Mouse (Mus musculus) myocyte (in vitro differentiated cells): ENCODE data around the gene Eya3. TPM values are rescaled to one million over a fixed set of nuclear protein-coding genes. Genes with fewer than 3 reads are reported as not detected.
"Not testable (repeated sequence)": the region's sequence is repeated elsewhere in the genome, so short reads cannot be mapped to it uniquely, and the experiment has no call there.

Experiments used
- H3K27me3 ChIP-seq: one replicate; pipeline ENCODE4 v1.6.1; 2011; ENCODE audit not compliant: control insufficient read depth, insufficient read depth, insufficient read length
- H3K36me3 ChIP-seq: one replicate; pipeline ENCODE4 v1.6.1; 2011; ENCODE audit not compliant: control insufficient read depth, insufficient read depth
- H3K4me2 ChIP-seq: one replicate; pipeline ENCODE4 v1.6.1; 2011; ENCODE audit warnings: low read depth, control low read depth
- H3K4me3 ChIP-seq: one replicate; pipeline ENCODE4 v1.5.1; 2011; ENCODE audit warnings: mild to moderate bottlenecking, control low read depth, moderate library complexity
- H3K79me2 ChIP-seq: one replicate; pipeline ENCODE4 v1.6.1; 2011; ENCODE audit not compliant: control insufficient read depth, insufficient read depth
- H3ac ChIP-seq: one replicate; pipeline ENCODE4 v1.6.1; 2011; ENCODE audit not compliant: control insufficient read depth, insufficient read length
- CEBPB ChIP-seq: IDR thresholded peaks from 2 replicates; pipeline ENCODE4 v1.6.1; 2011; ENCODE audit warnings: mild to moderate bottlenecking, moderate library complexity; ENCODE audit not compliant: poor library complexity, insufficient read depth, severe bottlenecking
- E2F4 ChIP-seq: IDR thresholded peaks from one replicate; pipeline ENCODE4 v1.6.1; 2011; ENCODE audit warnings: mild to moderate bottlenecking, control low read depth, moderate library complexity; ENCODE audit not compliant: insufficient read depth
- MAX ChIP-seq: IDR thresholded peaks from one replicate; pipeline ENCODE4 v1.6.1; 2011; ENCODE audit warnings: low read depth, mild to moderate bottlenecking, control low read depth
- MYOD1 ChIP-seq, 3 experiments: IDR thresholded peaks; one replicate each; pipeline ENCODE4 v1.6.1; 2011; ENCODE audit warnings: control low read depth in 2 of 3, low read depth in 2 of 3, mild to moderate bottlenecking in 2 of 3, moderate library complexity in 1 of 3; ENCODE audit not compliant: insufficient read length in 2 of 3, control insufficient read depth in 1 of 3
- MYOG ChIP-seq, 3 experiments: IDR thresholded peaks; one replicate each; pipeline ENCODE4 v1.6.1; 2011; ENCODE audit warnings: control low read depth in 2 of 3, low read depth in 2 of 3, mild to moderate bottlenecking in 2 of 3; ENCODE audit not compliant: insufficient read length in 2 of 3, control insufficient read depth in 1 of 3, insufficient read depth in 1 of 3
- POLR2A ChIP-seq: IDR thresholded peaks from one replicate; pipeline ENCODE4 v1.6.1; 2011; ENCODE audit warnings: low read depth, mild to moderate bottlenecking, control low read depth, moderate library complexity; ENCODE audit not compliant: insufficient read length
- POLR2AphosphoS2 ChIP-seq: IDR thresholded peaks from one replicate; pipeline ENCODE4 v1.6.1; 2011; ENCODE audit warnings: low read depth, control low read depth; ENCODE audit not compliant: insufficient read length
- REST ChIP-seq: IDR thresholded peaks from one replicate; pipeline ENCODE4 v1.6.1; 2011; ENCODE audit warnings: mild to moderate bottlenecking, control low read depth, moderate library complexity; ENCODE audit not compliant: insufficient read depth, insufficient read length
- SRF ChIP-seq: IDR thresholded peaks from one replicate; pipeline ENCODE4 v1.6.1; 2011; ENCODE audit warnings: low read depth; ENCODE audit not compliant: control insufficient read depth, insufficient read length
- TCF12 ChIP-seq: IDR thresholded peaks from one replicate; pipeline ENCODE4 v1.6.1; 2011; ENCODE audit warnings: mild to moderate bottlenecking, control low read depth; ENCODE audit not compliant: poor library complexity, insufficient read depth, severe bottlenecking
- TCF3 ChIP-seq: IDR thresholded peaks from one replicate; pipeline ENCODE4 v1.6.1; 2011; ENCODE audit warnings: low read depth, control low read depth; ENCODE audit not compliant: insufficient read length
- USF1 ChIP-seq: IDR thresholded peaks from one replicate; pipeline ENCODE4 v1.6.1; 2011; ENCODE audit warnings: low read depth, mild to moderate bottlenecking, control low read depth, moderate library complexity
- polyA plus RNA-seq: library from polyadenylated mRNA; unstranded; fragments of >200 nt; fragmentation: generic; extraction: Trizol; gene quantifications from one replicate; pipeline ENCODE4 v1.2.1, GENCODE M21; 2012; ENCODE audit warnings: missing spikeins

Eya3 gene
- polyA plus RNA-seq, 1 experiment, result 22.2 TPM

DNA sequence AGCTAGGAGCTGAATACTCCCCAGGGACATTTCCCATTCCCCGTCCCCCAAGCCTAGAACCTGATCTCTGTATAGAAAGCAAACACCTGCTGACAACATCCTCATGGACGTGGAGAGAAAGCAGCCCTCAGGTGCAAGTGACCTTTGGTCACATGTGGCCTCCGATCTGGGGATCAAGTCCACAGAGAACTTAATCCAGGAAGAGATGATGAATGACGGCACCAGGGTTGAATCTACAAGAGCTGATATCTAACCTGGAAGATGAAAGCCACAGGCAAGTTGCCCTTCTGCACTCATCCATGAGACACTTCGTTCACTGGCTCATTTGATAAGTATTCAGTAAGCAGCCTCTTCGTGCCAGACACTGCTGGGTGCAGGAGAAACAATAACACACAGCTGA is 123.8 kb downstream of the Eya3 start:
- no peak overlapping the region for H3K4me2 ChIP-seq
- no peaks in the 10 kb centered on the region for H3K27me3 ChIP-seq
- TF ChIP-seq REST, result no peak
- no peak for TF ChIP-seq MYOG (IDR thresholded peaks at IDR 0.05; ENCODE audit: control insufficient read depth in 1 of 3, insufficient read depth in 1 of 3, insufficient read length in 2 of 3, low read depth in 2 of 3)
- no peak for TF ChIP-seq POLR2AphosphoS2
- TF ChIP-seq CEBPB, result no peak
- TF ChIP-seq MAX, result no peak
- no peak for TF ChIP-seq TCF3
- no peak for TF ChIP-seq SRF
- TF ChIP-seq MYOD1 (IDR thresholded peaks at IDR 0.05; ENCODE audit: control insufficient read depth in 1 of 3, insufficient read length in 2 of 3, low read depth in 2 of 3), result no peak
- no peak for TF ChIP-seq TCF12
- TF ChIP-seq E2F4, result no peak
- no peak overlapping the region for H3ac ChIP-seq
- H3K36me3 ChIP-seq, result no peaks in the 10 kb centered on the region
- no peaks in the 10 kb centered on the region for H3K79me2 ChIP-seq
- no peak overlapping the region for H3K4me3 ChIP-seq

DNA sequence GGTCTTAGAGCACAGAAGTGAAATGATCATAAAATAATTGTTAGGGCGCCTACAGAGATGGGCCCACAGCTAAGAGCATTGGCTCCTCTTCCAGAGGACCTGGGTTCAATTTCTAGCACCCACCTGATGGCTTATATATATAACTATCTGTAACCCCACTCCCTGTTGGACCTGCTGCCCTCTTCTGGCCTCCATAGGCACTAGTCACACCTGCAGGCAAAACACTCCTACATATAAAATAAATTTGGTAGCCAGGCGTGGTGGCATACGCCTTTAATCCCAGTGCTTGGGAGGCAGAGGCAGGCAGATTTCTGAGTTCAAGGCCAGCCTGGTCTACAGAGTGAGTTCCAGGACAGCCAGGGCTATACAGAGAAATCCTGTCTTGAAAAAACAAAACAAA is 124.3 kb downstream of the Eya3 start:
- H3K27me3 ChIP-seq, H3K4me2 ChIP-seq, H3ac ChIP-seq, H3K36me3 ChIP-seq, H3K4me3 ChIP-seq, H3K79me2 ChIP-seq: not testable (repeated sequence)

GRCm38 (mm10) chr4:132767914-132768876 is 129.4 kb downstream of the Eya3 start, which contains the start of gene Rpa2:
TSS of gene Rpa2 (plus strand) at chr4:132768332.
- Histone ChIP-seq H3K4me3 (peak within 1 kb of the TSS; percentile 55), H3ac (peak within 1 kb of the TSS; percentile 15), H3K36me3 (peaks cover 10% of the 10 kb centered on the region), H3K27me3 (no peaks in the 10 kb centered on the region), H3K79me2 (peaks cover 14% of the 10 kb centered on the region), H3K4me2 (peak within 1 kb of the TSS; percentile 95)
- no peak for TF ChIP-seq POLR2AphosphoS2
- no peak for TF ChIP-seq MAX
- TF ChIP-seq SRF, result no peak
- TF ChIP-seq TCF3, result no peak
- TF ChIP-seq POLR2A, result peak; percentile 42
- TF ChIP-seq E2F4, result peak; percentile 92
- TF ChIP-seq TCF12, result no peak

DNA sequence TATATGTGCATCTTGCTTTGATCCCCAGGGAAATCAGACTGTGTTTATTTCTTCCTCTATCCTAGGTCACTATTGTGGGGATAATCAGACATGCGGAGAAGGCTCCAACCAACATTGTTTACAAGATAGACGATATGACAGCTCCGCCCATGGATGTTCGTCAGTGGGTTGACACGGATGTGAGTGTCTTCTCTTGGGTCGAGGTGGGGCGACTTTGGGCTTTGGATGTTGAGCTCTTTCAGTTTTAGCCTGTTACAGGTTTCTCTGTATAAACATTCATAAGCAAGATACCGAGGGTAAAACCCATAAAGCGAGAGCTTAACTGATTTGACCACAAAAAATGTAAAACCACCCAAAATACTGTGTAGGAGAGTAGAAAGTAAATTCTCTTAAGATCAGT is 133.0 kb downstream of the Eya3 start:
- Histone ChIP-seq H3K27me3 (no peaks in the 10 kb centered on the region), H3K79me2 (peaks cover 14% of the 10 kb centered on the region), H3ac (no peak overlapping the region), H3K4me3 (no peak overlapping the region), H3K36me3 (peaks cover 25% of the 10 kb centered on the region), H3K4me2 (no peak overlapping the region)
- no peak for TF ChIP-seq USF1
- no peak for TF ChIP-seq MYOD1 (IDR thresholded peaks at IDR 0.05; ENCODE audit: control insufficient read depth in 1 of 3, insufficient read length in 2 of 3, low read depth in 2 of 3)
- TF ChIP-seq REST, result no peak
- no peak for TF ChIP-seq MYOG (IDR thresholded peaks at IDR 0.05; ENCODE audit: control insufficient read depth in 1 of 3, insufficient read depth in 1 of 3, insufficient read length in 2 of 3, low read depth in 2 of 3)
- TF ChIP-seq TCF3, result no peak
- TF ChIP-seq TCF12, result no peak
- no peak for TF ChIP-seq MAX

Other genes starting within 250 kb of the Eya3 start
- 15.8 TPM for gene Phactr4, start 216.5 kb upstream of the Eya3 start, polyA plus RNA-seq
- 5.3 TPM for gene Med18, start 175.1 kb upstream of the Eya3 start, polyA plus RNA-seq
- 71.5 TPM for gene Sesn2, start 128.5 kb upstream of the Eya3 start, polyA plus RNA-seq
- gene Atpif1, start 105.3 kb upstream of the Eya3 start, polyA plus RNA-seq, result 477 TPM
- 95.1 TPM for gene Dnajc8, start 103.4 kb upstream of the Eya3 start, polyA plus RNA-seq
- not detected for gene Ptafr, start 74.9 kb upstream of the Eya3 start, polyA plus RNA-seq
- gene Xkr8, start 93.6 kb downstream of the Eya3 start, polyA plus RNA-seq, result 4.7 TPM
- 18.0 TPM for gene Smpdl3b, start 118.3 kb downstream of the Eya3 start, polyA plus RNA-seq
- gene Rpa2, start 129.3 kb downstream of the Eya3 start, polyA plus RNA-seq, result 13.9 TPM
- not detected for gene Themis2, start 157.4 kb downstream of the Eya3 start, polyA plus RNA-seq
- 62.4 TPM for gene Ppp1r8, start 204.2 kb downstream of the Eya3 start, polyA plus RNA-seq
- 23.4 TPM for gene Stx12, start 245.5 kb downstream of the Eya3 start, polyA plus RNA-seq